Mouse (Mus musculus): ENCODE results near the gene Amh.

DNA sequence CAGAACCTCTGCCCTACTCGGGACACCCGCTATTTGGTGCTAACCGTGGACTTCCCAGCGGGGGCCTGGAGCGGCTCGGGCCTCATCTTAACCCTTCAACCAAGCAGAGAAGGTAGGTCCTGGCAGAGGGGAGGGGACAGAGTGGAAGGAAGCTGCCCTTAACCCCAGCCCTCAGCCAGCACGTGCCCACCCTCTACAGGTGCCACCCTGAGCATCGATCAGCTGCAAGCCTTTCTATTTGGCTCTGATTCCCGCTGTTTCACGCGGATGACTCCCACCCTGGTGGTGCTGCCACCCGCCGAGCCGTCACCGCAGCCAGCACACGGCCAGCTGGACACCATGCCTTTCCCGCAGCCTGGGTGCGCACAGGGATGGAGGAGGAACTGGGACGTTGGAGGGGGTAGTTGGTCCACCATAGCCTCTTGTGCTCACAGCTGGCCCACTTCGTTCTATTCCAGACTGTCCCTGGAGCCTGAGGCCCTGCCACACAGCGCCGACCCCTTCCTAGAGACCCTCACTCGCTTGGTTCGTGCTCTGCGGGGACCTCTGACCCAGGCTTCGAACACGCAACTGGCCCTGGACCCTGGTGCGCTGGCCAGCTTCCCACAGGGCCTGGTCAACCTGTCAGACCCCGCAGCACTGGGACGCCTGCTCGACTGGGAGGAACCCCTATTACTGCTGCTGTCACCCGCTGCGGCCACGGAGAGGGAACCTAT lies 1.5 kb downstream of the Amh start:
- TF ChIP-seq POLR2A (IDR thresholded peaks at IDR 0.05; ENCODE audit: control insufficient read depth, low read depth, low read length) = no peak; the same call in 1 of the 2 replicates
- no peak for TF ChIP-seq CTCF (IDR thresholded peaks at IDR 0.05; ENCODE audit: control insufficient read depth, insufficient read depth, insufficient replicate concordance, low read depth, low read length)
